Mouse (Mus musculus): ENCODE results near the gene Timd2.
"Not testable (repeated sequence)": the region's sequence is repeated elsewhere in the genome, so short reads cannot be mapped to it uniquely, and the experiment has no call there.

GRCm38 (mm10) chr11:46649655-46650054 lies 57.2 kb downstream of the Timd2 start:
- not testable (repeated sequence) for TF ChIP-seq GATA1 (IDR thresholded peaks at IDR 0.05; ENCODE audit: borderline replicate concordance, low read length); FLI1 (IDR thresholded peaks at IDR 0.05; ENCODE audit: low read length)
